Mouse (Mus musculus) testis, postnatal 10 days (tissue): Measurements from ENCODE around the gene Cadm2.

Experiments
- DNase-seq: peaks from one replicate; pipeline ENCODE4 v3.0.0; 2021; ENCODE audit warnings: low spot score

The Cadm2 gene

GRCm38 (mm10) chr16:66955876-66956275 lies 664.8 kb downstream of the Cadm2 start:
- DNase-seq = no peak

- no peak for DNase-seq
Measured at GRCm38 (mm10) chr16:66936332-66936731, 684.4 kb downstream of the Cadm2 start.

- DNase-seq = no peak
Measured at GRCm38 (mm10) chr16:66925517-66925916, 695.2 kb downstream of the Cadm2 start.

GRCm38 (mm10) chr16:66922753-66923152 lies 698.0 kb downstream of the Cadm2 start:
- DNase-seq = no peak

- DNase-seq = no peak
Measured at GRCm38 (mm10) chr16:66921414-66921915, 699.2 kb downstream of the Cadm2 start.

- DNase-seq = no peak
Measured at GRCm38 (mm10) chr16:66919889-66920402, 700.8 kb downstream of the Cadm2 start.

GRCm38 (mm10) chr16:66901801-66902200 lies 718.9 kb downstream of the Cadm2 start:
- no peak for DNase-seq

- DNase-seq = no peak
Measured at GRCm38 (mm10) chr16:66900664-66901063, 720.0 kb downstream of the Cadm2 start.

- no peak for DNase-seq
Measured at GRCm38 (mm10) chr16:66892359-66892758, 728.3 kb downstream of the Cadm2 start.

GRCm38 (mm10) chr16:66891559-66892247 lies 729.0 kb downstream of the Cadm2 start:
- no peak for DNase-seq

- DNase-seq = no peak
Measured at GRCm38 (mm10) chr16:66889907-66890306, 730.8 kb downstream of the Cadm2 start.

- DNase-seq = no peak
Measured at GRCm38 (mm10) chr16:66882597-66882996, 738.1 kb downstream of the Cadm2 start.

- no peak for DNase-seq
Measured at GRCm38 (mm10) chr16:66871201-66871600, 749.5 kb downstream of the Cadm2 start.

GRCm38 (mm10) chr16:66851047-66851446 lies 769.7 kb downstream of the Cadm2 start:
- DNase-seq = no peak

- DNase-seq = no peak
Measured at GRCm38 (mm10) chr16:66824866-66825265, 795.8 kb downstream of the Cadm2 start.

- no peak for DNase-seq
Measured at GRCm38 (mm10) chr16:66811495-66811894, 809.2 kb downstream of the Cadm2 start.

GRCm38 (mm10) chr16:66798204-66798603 lies 822.5 kb downstream of the Cadm2 start:
- DNase-seq = no peak

- no peak for DNase-seq
Measured at GRCm38 (mm10) chr16:66793067-66793466, 827.6 kb downstream of the Cadm2 start.

GRCm38 (mm10) chr16:66771883-66772282 lies 848.8 kb downstream of the Cadm2 start:
- no peak for DNase-seq

GRCm38 (mm10) chr16:66769545-66769944 lies 851.2 kb downstream of the Cadm2 start:
- DNase-seq = no peak

- DNase-seq = no peak
Measured at GRCm38 (mm10) chr16:66768684-66769389, 851.9 kb downstream of the Cadm2 start.

GRCm38 (mm10) chr16:66761546-66762473 lies 858.9 kb downstream of the Cadm2 start:
- no peak for DNase-seq
